Mouse (Mus musculus) left cerebral cortex, postnatal 14 days (tissue): ENCODE data around the gene Qrich1. TPM values are rescaled to one million over a fixed set of nuclear protein-coding genes. Genes with fewer than 3 reads are reported as not detected.

Experiments
- DNase-seq, 2 experiments: peaks; one replicate each; pipeline ENCODE4 v3.0.0; 2021 to 2022; ENCODE audit warnings: low spot score in 2 of 2, mixed read lengths in 1 of 2
- intact Hi-C: fragments of 180-260 bp; cut with DNase I; formaldehyde crosslinking; loops from one replicate; pipeline ENCODE4 v1.15.1; 2025
- total RNA-seq, 2 experiments: library from RNA; stranded (reverse); gene quantifications; 2 replicates each; pipeline ENCODE4 v1.2.3; 2021

Qrich1 gene
- total RNA-seq, 2 experiments from 2014 or later = 126 to 130 TPM

DNA sequence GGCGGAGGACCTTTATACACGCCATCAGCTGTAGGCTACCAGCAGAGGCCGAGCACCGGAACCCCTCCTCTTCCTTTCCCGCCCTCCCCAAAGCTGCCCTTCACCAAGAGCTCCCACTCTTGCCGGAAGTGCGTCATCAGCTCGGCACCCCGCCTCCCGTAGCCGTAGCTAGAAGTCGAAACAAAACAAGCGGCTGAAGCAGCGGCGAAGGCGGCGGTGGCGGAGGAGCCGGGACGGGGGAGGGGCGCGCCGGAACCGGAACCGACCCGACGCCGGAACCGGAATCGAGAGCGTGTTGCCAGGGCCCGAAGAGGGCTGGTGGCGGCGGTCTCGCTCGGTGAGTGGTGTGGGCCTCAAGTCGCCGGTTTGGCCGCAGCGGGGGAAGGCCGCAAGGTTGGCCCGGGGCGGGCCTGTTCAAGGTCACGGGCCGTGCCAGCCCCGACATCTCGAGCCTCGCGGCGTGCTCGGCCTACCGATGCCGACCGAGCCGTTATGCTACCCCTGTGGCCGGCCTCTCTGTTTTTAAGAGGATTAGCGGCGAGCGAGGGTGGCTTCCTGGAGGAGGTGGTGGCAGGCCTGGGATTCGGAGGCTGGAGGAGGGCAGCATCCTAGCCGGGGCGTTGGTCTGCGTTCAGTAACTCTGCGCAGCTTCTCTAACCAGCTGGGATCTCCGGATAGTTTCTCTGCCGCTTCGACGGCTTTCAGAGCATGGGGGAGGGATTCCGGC, 25.9 kb upstream of the Qrich1 start, which contains the start of gene Usp19:
Usp19 (plus strand) TSS at position 44 of the 727 bp plus-strand sequence.
- intact Hi-C loops = no loop called here

DNA sequence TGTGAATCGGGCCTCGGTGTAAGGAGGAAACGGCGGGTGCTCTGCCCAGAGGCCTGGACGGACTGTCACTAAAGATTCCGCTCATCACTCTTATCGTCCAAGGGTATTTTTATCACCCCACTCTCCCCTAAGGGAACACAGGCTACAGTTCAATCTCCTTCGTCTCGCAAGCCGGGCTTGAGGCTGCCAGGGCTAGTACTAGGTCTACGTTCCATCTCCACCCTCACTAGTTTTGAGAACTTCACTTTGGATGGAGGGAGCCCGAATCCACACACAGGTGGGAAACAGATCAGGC, 25.4 kb upstream of the Qrich1 start:
- no peak for DNase-seq
- intact Hi-C loops = no loop called here

More for the DNA sequence above, 25.9 kb upstream of the Qrich1 start, which contains the start of gene Usp19:
- peak; percentile 95 for DNase-seq

DNA sequence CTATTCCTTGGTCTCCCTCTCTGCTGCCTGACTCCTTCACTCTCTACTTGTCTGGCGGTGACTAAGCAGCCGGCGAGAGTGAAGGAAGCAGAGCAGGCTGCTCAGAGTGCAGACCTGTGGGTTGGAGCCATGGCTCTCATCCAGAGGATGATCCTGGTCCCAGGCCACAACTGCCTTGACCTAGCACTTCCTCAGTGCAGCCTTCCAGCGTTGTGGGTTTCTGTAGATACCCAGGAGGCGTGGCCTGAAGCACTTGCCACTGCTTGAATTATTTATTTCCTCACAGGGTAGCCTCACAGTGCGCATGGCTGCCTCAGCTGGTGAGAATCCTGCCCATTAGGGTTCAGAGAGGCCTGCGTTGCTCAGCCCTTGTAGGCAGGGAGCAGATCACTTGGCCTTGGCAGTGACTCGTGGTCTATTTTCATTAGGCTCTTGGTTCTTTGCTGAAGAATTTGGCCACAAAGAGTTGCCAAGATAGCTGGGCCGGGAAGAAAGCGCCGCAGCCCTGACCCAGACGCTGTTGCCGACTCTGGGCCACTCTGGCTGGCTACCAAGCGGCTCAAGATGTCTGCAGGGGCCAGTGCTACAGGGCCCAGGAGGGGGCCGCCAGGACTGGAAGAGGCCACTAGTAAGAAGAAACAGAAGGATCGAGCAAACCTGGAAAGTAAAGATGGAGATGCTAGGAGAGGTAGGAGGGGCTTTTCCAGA, 24.4 kb upstream of the Qrich1 start:
- no peak for DNase-seq
- intact Hi-C loops = no loop called here

DNA sequence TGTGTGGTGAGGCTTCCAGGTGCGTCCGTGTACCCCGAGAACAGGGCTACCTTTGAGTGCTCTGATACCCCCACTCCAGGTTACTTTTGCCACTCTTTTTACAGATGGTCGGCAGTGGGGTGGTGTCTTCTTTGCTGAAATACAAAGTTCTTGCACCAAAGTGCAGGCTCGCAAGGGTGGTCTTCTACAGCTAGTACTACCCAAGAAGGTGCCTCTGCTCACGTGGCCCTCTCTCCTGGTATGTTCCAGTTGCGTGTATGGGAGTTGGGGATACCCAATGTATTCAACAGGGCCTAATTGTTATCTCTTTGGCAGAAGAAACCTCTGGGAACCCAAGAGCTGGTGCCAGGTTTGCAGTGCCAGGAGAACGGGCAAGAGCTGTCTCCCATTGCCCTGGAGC, 23.4 kb upstream of the Qrich1 start:
- intact Hi-C loops = no loop called here
- no peak for DNase-seq

DNA sequence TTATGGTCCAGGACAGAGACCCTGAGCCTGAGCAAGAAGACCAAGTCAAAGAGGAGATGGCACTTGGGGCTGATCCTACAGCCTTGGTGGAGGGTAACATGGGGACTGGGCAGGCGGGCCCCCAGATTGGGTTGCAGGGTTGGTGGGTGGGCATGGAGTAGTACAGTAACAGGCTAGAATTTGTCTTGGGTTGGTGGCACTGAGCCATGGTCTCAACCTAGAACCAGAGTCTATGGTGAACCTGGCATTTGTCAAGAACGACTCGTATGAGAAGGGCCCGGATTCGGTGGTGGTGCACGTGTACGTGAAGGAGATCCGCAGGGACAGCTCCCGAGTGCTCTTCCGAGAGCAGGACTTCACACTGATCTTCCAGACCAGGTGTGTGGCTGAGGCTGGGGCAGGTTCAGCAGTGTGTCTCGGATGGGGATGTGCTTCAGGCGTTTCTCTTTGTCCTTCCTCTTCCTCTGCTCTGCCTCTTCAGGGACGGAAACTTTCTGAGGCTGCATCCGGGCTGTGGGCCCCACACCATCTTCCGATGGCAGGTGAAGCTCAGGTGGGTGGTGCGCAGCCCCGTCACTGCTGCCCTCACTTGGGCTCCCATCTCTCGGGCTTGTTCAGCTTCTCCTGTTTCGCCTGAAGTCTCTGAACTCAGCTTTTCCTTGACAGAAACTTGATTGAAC, 22.3 kb upstream of the Qrich1 start:
- intact Hi-C loops = no loop called here
- no peak for DNase-seq

DNA sequence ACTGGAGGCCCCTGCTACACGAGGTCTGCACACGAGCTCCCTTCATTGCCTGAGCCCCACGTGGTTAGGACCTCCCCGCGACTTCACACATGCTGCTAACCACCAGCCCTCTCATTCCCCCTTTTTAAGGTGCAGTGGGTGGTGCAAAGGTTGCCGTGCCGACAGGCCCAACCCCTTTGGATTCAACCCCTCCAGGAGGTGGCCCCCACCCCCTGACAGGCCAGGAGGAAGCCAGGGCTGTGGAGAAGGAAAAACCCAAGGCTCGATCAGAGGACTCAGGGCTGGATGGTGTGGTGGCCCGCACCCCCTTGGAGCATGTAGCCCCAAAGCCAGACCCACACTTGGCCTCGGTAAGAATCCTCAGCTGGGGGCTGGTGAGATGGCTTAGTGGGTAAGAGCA, 21.7 kb upstream of the Qrich1 start:
- DNase-seq = no peak
- intact Hi-C loops = no loop called here

DNA sequence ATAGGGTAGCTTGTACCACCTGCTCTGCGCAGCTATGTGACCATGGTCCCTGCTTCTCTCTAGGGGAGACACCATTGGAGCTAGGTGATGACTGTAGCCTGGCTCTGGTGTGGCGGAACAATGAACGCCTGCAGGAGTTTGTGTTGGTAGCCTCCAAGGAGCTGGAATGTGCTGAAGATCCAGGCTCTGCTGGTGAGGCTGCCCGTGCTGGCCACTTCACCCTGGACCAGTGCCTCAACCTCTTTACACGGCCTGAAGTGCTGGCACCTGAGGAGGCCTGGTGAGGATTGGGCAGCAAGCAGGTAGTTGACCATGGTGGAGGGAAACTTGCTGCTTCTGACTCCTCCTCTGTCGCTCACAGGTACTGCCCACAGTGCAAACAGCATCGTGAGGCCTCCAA, 17.4 kb upstream of the Qrich1 start:
- DNase-seq = no peak
- intact Hi-C loops = no loop called here

DNA sequence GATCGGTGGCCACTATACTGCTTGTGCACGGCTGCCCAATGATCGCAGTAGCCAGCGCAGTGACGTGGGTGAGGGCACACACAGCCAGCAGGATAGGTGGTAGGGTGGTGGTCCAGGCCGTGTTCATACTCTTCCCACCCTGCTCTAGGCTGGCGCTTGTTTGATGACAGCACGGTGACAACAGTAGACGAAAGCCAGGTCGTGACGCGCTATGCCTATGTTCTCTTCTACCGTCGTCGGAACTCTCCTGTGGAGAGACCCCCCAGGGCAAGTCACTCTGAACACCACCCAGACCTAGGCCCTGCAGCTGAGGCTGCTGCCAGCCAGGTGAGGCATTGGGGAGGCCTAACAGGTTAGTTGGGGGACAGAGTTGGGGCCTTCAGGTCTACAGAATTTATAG, 16.7 kb upstream of the Qrich1 start:
- DNase-seq = no peak
- intact Hi-C loops = no loop called here

DNA sequence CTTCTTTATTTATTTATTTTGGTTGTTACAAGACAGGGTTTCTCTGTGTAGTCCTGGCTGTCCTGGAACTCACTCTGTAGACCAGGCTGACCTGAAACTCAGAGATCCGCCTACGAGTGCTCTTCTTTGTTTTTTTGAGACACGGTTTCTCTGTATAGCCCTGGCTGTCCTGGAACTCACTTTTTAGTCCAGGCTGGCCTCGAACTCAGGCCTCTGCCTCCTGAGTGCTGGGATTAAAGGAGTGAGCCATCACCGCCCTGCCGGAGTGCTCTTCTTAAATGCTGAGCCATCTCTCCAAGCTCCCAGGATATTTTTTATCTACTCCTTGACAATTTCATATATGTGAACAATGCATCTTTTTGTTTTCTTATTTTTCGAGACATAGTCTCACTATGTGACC, 9.7 kb upstream of the Qrich1 start:
- DNase-seq = no peak
- intact Hi-C loops = no loop called here

DNA sequence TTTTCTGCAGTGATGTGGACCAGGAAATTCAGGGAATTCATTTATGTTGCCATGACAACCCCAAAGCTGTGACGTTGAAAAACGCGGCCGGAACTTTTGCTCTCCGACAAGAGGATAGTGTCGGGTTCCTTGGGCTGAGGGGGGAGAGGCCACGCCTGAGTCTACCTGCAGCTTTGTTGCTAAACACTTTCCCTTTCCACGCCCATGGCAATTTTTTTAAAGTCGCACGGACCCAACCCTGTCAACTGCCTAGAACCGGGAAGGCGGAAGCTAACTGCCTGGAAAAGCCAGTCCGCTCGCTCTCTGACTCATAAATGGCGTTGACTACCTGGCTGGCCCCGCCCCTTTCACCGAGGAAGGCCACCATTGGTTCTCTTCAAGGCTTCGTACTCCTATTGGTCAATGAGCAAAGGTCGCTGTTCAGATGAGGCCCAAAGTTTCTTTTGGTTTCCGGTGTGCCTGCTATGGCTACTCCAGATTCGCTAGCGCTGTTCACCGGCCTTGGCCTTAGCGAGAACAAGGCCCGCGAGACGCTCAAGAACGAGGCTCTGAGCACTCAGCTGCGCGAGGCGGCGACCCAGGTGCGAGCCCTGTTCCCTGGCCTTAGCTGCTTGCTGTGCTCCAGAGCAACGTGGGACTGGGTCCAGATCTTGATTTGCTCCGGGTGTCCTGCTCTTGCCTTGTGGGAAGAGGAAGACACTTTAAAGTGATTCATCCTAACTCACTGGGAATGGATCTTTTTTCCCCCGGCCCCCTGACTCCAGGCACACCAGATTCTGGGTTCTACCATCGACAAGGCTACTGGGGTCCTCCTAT, 8.8 kb upstream of the Qrich1 start, which contains the start of gene Qars:
Qars (plus strand) TSS at position 88 of the 816 bp plus-strand sequence.
- intact Hi-C loops = no loop called here
- DNase-seq = peak; percentile 93 to 97

DNA sequence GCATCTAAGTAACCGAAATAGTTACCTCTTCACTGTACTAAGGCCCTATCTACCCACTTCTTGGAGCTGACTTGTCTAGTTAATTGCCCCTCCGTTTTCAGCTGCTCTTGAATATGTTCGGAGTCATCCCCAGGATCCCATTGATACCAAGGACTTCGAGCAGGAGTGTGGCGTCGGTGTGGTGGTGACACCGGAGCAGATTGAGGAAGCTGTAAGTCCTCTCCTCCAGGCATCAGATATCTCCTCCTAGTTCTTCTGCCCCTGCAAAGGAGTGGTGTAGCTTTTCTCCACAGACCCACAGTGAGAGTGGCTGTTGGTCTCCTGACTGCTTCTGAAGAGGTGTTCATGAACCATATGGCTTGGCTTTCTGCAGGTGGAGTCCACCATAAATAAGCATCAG, 7.8 kb upstream of the Qrich1 start:
- intact Hi-C loops = no loop called here
- no peak for DNase-seq

DNA sequence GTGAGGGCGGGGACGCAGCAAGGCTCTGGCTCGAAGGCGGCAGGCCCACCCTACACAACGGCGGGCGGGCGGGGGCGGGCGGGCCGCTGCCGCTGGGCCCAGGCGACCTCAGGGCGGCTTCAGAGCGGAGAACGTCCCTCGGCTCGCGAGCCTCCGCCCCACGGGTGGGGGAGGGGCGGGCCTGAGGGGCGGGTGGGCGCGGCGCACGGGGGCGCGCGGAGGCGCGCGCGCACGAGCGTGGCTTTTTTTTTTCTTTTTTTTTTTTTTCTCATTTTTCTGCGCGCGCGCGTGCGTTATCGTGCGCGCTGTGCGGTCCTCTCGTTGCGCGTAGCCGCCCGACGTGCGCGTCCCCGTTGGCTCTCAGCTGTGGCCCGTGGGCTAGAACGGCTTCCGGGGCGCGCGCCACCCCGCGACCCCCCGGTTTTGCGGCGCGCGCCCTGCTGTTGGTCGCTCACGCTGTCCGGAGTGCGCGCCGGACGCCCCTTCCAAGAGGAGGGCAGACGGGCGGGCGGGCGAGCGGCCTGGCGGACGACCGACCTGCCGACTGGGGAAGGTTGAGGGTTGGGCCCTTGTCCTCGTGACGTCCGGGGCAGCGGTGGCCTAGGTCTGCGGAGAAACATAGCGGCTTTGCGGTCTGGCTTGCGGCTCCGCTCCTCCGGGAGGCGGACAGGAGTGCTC, 786 bp downstream of the Qrich1 start:
- intact Hi-C loops = loop anchor here (5.0 kb wide), 1 partner anchor 35 kb away; no protein-coding TSS in a partner anchor

DNA sequence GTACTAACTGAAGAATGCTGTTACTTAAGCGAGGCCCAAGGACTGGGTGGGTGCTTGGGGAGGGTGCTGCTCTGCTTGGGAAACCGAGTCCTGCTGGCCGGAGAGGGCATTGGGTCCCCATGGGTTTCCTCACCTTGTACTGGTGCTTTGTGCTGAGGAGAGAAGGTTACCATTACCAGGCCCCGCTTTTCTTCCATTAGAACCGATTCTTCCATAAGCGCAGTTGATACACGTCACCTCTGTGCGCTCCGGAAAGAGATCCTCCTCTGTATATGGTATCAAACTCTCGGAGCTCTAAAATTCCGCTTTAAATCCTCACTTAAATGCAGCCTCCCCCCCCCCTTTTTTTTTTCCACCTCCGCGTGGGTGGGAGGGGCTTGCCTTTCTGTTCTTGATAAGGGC, 1.3 kb downstream of the Qrich1 start:
- intact Hi-C loops = loop anchor here (5.0 kb wide), 1 partner anchor 34 kb away; no protein-coding TSS in a partner anchor
- DNase-seq = peak; percentile 56 to 71

More for the DNA sequence above, 786 bp downstream of the Qrich1 start:
- peak; percentile 88 to 90 for DNase-seq

DNA sequence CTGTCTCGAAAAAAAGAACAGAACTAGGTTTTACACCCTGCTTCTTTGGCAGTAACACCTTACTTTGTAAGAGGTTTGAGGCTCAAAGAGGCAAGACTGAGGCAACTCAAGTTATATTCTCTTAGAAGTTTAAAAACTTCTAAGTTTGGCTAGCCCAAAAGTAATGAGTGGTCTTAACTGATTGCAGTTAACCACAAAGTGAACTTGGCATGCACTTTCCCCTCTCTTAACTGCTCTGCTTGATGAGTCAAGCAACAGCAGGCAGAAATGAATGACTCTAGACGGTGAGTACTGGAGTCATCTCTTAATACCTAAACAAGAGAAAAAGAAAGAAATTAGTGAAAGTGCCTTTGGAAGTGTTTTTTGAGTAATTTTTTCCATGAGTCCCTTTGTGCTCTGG, 5.0 kb downstream of the Qrich1 start:
- no peak for DNase-seq
- intact Hi-C loops = no loop called here

DNA sequence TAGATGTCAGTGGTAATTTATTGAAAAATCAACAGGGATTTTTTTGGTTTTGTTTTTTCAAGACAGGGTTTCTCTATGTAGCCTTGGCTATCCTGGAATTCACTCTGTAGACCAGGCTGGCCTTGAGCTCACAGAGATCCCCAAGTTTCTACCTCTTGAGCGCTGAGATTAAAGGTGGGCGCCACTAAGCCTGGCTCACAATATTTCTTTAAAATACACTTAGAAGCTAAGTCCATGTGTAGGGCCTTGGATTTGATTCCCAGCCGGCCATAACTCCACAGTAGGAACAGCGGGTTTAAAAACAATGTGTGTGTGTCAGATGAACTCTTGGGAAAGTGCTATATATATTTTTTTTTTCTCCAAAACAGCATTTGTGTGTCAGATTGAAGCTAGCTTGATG, 6.7 kb downstream of the Qrich1 start:
- no peak for DNase-seq
- intact Hi-C loops = no loop called here

DNA sequence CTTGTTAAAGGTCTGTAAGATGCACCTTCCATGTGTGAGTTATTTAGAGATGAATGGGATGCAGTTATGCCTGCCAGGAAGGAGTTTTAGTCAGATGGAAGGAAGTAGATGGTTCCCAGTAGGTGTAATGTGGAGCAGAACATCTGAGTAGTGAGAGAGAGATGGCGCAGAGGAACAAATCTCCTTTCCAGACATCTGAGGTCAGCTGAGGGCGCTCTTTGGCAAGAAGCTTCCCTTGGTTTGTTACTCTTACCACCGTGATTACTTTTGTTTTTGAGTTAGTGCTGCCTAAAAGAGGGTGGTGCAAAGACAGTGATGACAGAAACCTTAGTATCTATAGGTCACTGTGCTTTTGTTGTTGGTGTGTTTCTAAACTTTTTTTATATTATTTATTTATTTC, 8.8 kb downstream of the Qrich1 start:
- no peak for DNase-seq
- intact Hi-C loops = no loop called here

DNA sequence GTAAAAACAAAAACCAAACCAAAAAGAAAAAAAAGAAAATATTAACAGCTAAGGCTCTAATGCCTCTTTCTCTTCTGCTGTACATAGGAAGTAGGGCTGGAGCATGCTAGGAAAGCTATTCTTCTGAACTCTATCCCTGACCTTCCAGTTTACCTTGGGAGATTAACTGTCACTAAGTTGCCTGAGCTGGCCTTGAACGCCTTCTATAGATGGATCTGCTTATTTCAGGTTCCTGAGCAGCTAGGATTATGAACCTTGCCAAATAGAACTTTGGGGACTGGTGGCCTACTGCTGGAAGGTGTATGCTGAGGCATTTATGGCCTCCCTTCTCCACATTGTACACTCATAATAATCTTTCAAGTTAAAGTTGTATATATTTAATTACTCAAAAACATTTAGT, 14.3 kb downstream of the Qrich1 start:
- intact Hi-C loops = no loop called here
- no peak for DNase-seq

DNA sequence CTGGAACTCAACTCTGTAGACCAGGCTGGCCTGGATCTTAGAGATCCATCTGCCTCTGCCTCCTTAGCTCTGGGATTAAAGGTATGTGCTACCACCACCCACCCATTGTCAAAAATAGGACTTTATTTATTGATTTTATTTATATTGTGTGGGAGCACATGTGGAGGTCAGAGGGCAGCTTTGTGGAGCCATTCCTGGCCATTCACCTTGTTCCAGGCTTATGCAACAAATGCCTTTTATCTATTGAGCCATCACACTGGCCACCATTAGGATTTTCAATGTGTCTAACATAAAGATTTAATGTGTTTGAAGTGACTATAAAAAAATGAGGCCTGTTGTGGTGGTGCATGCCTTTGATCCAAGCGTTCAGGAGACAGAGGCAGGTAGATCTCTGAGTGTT, 14.9 kb downstream of the Qrich1 start:
- intact Hi-C loops = no loop called here
- DNase-seq = no peak

DNA sequence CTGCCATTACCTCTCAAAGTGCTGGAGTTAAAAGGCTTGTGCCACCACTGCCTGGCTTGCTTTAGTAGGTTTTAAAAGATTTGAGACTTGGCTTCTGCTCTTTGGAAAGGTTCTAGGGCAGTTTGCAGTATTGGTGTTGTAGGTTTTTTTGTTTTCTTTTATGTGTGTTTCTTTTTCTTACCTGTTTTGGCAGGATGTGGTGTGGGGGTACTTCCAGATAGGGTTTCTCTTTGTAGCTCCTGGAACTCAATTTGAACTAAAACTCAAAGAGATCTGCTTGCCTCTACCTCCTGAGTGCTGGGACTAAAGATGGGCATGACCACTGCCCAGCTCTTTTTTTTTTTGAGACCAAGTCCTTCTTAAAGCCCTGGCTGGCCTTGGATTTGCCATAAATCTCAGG, 24.2 kb downstream of the Qrich1 start:
- intact Hi-C loops = no loop called here
- no peak for DNase-seq
